Mouse (Mus musculus) kidney, adult 2 months (tissue): Measurements from ENCODE around the gene C2cd4a. TPM values are rescaled to one million over a fixed set of nuclear protein-coding genes. Genes with fewer than 3 reads are reported as not detected.
A peak's percentile ranks its signal among the peaks of the same experiment; 100 is the strongest.

Experiments used
- DNase-seq: peaks from one replicate; pipeline ENCODE4 v3.0.0; 2021
- H3K27ac ChIP-seq: fragments of 200-500 bp; 2 replicates; pipeline ENCODE4 v1.5.1; 2012; ENCODE audit warnings: low read depth, low read length, control low read depth, inconsistent platforms; ENCODE audit not compliant: insufficient read depth
- H3K27me3 ChIP-seq: fragments of 200-500 bp; replicated peaks from 2 replicates; pipeline ENCODE4 v1.6.1; 2012; ENCODE audit warnings: mild to moderate bottlenecking, moderate library complexity, low read length, inconsistent platforms; ENCODE audit not compliant: control insufficient read depth, insufficient read depth
- H3K36me3 ChIP-seq: fragments of 200-500 bp; 2 replicates; pipeline ENCODE4 v1.6.1; 2012; ENCODE audit warnings: mild to moderate bottlenecking, moderate library complexity, low read length, inconsistent platforms; ENCODE audit not compliant: control insufficient read depth, insufficient read depth
- H3K4me1 ChIP-seq: fragments of 200-500 bp; 2 replicates; pipeline ENCODE4 v1.6.1; 2011; ENCODE audit warnings: low read length; ENCODE audit not compliant: control insufficient read depth, insufficient read depth
- H3K4me3 ChIP-seq: fragments of 200-500 bp; 2 replicates; pipeline ENCODE4 v1.5.1; 2011; ENCODE audit warnings: mild to moderate bottlenecking, low read depth, low read length, control low read depth; ENCODE audit not compliant: insufficient read depth
- CTCF ChIP-seq: fragments of 200-500 bp; conservative IDR thresholded peaks from 2 replicates; pipeline ENCODE4 v1.5.1; 2011; ENCODE audit warnings: low read depth, mild to moderate bottlenecking, control low read depth, low read length, moderate library complexity, mixed read lengths; ENCODE audit not compliant: insufficient read depth, insufficient read length
- POLR2A ChIP-seq: fragments of 200-500 bp; IDR thresholded peaks from one replicate; pipeline ENCODE4 v1.6.1; 2011; ENCODE audit warnings: low read depth, low read length, control low read depth
- WGBS: fragments of 180-500 bp; shearing (Covaris S2); methylation state at CpG from one replicate; pipeline ENCODE4 v1.1.7; 2018; 5-methylcytosine and 5-hydroxymethylcytosine counted together
- polyA plus RNA-seq: library from polyadenylated mRNA; depleted of rRNA; stranded (reverse); fragments of >200 nt; gene quantifications from 2 replicates; pipeline ENCODE4 v1.2.3, GENCODE M21; 2012

The C2cd4a gene
- polyA plus RNA-seq, 1 experiment: 0.33 TPM

- no peak overlapping the region for H3K27ac ChIP-seq
- H3K4me1 ChIP-seq: peaks cover 11% of the 10 kb centered on the region; the same call in 1 of the 2 replicates
- peak; percentile 46 for DNase-seq
- no peaks in the 10 kb centered on the region for H3K36me3 ChIP-seq
- H3K27me3 ChIP-seq: no peaks in the 10 kb centered on the region
- TF ChIP-seq POLR2A (no peak), CTCF (no peak)
- H3K4me3 ChIP-seq: no peak overlapping the region
- 37% methylated on average over 7 of the region's 7 CpGs for WGBS
These were observed 33.3 kb upstream of the C2cd4a start for GRCm38 (mm10) chr9:67865411-67865810.

DNA sequence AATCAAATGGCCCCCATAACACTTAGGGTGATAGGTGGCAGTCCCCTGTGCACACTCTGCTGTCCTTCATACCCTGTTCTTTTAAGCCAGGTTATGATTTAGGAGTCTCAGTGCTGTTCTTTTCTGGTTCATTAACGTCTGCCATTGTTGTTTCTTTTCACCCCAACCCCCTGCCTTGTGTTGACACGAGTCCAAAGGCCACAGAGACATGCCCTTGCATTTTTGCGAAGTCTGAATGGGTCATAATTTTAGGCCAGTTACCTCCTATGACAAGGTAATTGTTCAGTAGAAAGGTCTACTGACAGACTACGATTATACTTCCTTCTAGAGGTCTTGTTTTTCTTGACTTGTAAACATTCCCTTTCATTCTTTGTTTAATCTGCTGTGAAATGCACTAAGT lies 31.9 kb upstream of the C2cd4a start:
- peaks cover 11% of the 10 kb centered on the region; the same call in 1 of the 2 replicates for H3K4me1 ChIP-seq
- TF ChIP-seq POLR2A (no peak), CTCF (no peak)
- no peak overlapping the region for H3K27ac ChIP-seq
- H3K4me3 ChIP-seq: no peak overlapping the region
- peak; percentile 46 for DNase-seq
- no peaks in the 10 kb centered on the region for H3K36me3 ChIP-seq
- WGBS: 9% methylated on average over 4 of the region's 4 CpGs
- H3K27me3 ChIP-seq: no peaks in the 10 kb centered on the region

- Histone ChIP-seq H3K4me3 (no peak overlapping the region), H3K27ac (no peak overlapping the region), H3K4me1 (peaks cover 11% of the 10 kb centered on the region; the same call in 1 of the 2 replicates), H3K27me3 (no peaks in the 10 kb centered on the region), H3K36me3 (no peaks in the 10 kb centered on the region)
- no peak for TF ChIP-seq POLR2A
- no peak for TF ChIP-seq CTCF
- WGBS: 97% methylated on average over 5 of the region's 5 CpGs
- DNase-seq: no peak
These were observed 31.2 kb upstream of the C2cd4a start for GRCm38 (mm10) chr9:67863332-67863731.

DNA sequence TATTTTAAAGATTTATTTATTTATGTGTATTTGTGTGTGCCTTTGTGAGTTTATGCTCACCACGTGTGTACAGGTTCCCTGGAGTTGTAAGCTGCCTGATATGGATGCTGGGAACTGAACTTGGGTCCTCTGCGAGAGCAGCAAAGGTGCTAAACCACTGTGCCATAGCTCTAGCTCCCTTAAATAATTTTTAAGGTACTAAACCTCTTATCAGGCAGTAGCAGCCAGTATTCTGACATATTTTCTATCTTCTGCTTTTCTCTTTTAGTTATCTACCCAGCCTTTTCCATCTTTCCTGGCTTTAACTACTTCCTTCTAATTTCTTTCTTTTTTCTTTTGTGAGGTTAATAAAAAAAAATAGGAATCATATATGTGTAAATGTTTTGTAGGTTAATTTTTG lies 28.1 kb upstream of the C2cd4a start:
- WGBS: 89% methylated on average over 2 of the region's 2 CpGs
- H3K4me1 ChIP-seq: peaks cover 10% of the 10 kb centered on the region; the same call in 1 of the 2 replicates

DNA sequence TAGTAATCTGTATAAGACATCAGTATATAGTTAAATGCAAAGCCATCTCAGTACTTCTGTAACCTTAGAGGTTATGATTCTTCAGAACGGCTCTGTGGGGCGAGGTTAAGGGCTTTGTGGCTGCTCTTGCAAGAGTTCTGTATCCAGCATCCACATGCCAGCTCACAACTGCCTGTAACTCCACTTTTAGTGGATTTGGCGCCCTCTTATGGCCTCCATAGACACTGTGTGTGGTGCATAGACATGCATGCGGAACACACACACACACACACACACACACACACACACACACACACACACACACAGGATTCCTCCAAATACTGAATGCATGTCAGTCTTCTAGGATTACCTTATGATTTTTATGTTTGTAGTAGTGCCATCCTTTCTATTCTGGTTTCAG lies 19.0 kb upstream of the C2cd4a start:
- peak; percentile 56 for TF ChIP-seq CTCF
- TF ChIP-seq POLR2A: no peak
- Histone ChIP-seq H3K4me1 (no peaks in the 10 kb centered on the region), H3K4me3 (no peak overlapping the region), H3K36me3 (no peaks in the 10 kb centered on the region), H3K27me3 (no peaks in the 10 kb centered on the region), H3K27ac (no peak overlapping the region)
- WGBS: 92% methylated on average over 4 of the region's 4 CpGs
- no peak for DNase-seq

More for the DNA sequence above, 28.1 kb upstream of the C2cd4a start:
- H3K4me3 ChIP-seq: no peak overlapping the region
- no peaks in the 10 kb centered on the region for H3K27me3 ChIP-seq
- TF ChIP-seq POLR2A: no peak
- no peak for TF ChIP-seq CTCF
- H3K27ac ChIP-seq: no peak overlapping the region
- H3K36me3 ChIP-seq: no peaks in the 10 kb centered on the region
- no peak for DNase-seq

DNA sequence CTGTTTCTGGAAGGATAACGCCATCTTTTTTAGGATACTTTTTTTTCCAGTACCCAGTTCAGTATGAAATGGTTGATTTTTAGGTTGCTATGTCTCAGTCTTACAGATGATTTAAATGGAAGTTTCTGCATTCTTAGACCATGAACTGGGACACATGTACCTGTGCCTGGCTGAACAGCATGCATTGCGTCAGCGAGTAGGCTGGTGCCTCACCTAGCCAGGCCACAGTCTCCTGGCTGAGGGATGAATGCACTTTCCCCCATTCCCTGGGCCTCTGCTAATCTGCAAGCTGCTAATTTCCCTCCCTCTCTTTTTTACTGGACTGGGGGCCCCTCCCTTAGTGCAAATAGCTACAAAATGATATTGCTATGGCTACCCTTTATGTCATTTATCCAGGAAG lies 17.7 kb upstream of the C2cd4a start:
- no peak overlapping the region for H3K4me3 ChIP-seq
- no peaks in the 10 kb centered on the region for H3K36me3 ChIP-seq
- no peaks in the 10 kb centered on the region for H3K27me3 ChIP-seq
- H3K4me1 ChIP-seq: no peaks in the 10 kb centered on the region
- WGBS: 98% methylated on average over 3 of the region's 3 CpGs
- TF ChIP-seq CTCF (no peak), POLR2A (no peak)
- no peak overlapping the region for H3K27ac ChIP-seq
- DNase-seq: no peak

- H3K4me3 ChIP-seq: no peak overlapping the region
- no peaks in the 10 kb centered on the region for H3K36me3 ChIP-seq
- H3K27ac ChIP-seq: no peak overlapping the region
- DNase-seq: no peak
- H3K4me1 ChIP-seq: no peaks in the 10 kb centered on the region
- no peak for TF ChIP-seq POLR2A
- no peak for TF ChIP-seq CTCF
- H3K27me3 ChIP-seq: no peaks in the 10 kb centered on the region
- WGBS: 88% methylated on average over 12 of the region's 12 CpGs
These were observed 17.3 kb upstream of the C2cd4a start for GRCm38 (mm10) chr9:67849397-67849796.
